Mouse (Mus musculus) neural tube, embryonic 14.5 days (tissue): Measurements from ENCODE around the gene Adam19. TPM values are rescaled to one million over a fixed set of nuclear protein-coding genes. Genes with fewer than 3 reads are reported as not detected.

Experiments
- ATAC-seq: fragments of 200-750 bp; cut with Nextera tagmentation; 2 replicates; pipeline ENCODE4 v1.8.0; 2017; ENCODE audit warnings: low read depth, mild to moderate bottlenecking, moderate TSS enrichment, moderate library complexity
- H3K27ac ChIP-seq: fragments of 300-500 bp; sonication (generic); 2 replicates; pipeline ENCODE4 v1.5.1; 2014; ENCODE audit warnings: low read depth, mild to moderate bottlenecking, control low read depth, low read length, moderate library complexity, mixed read lengths
- H3K27me3 ChIP-seq: fragments of 300-500 bp; sonication (generic); 2 replicates; pipeline ENCODE4 v1.6.1; 2014; ENCODE audit warnings: low read length; ENCODE audit not compliant: control insufficient read depth, insufficient read depth
- H3K36me3 ChIP-seq: fragments of 300-500 bp; sonication (generic); 2 replicates; pipeline ENCODE4 v1.6.1; 2014; ENCODE audit warnings: low read length, mixed read lengths; ENCODE audit not compliant: control insufficient read depth, insufficient read depth
- H3K4me1 ChIP-seq: fragments of 300-500 bp; sonication (generic); 2 replicates; pipeline ENCODE4 v1.6.1; 2014; ENCODE audit warnings: low read length; ENCODE audit not compliant: control insufficient read depth, insufficient read depth
- H3K4me2 ChIP-seq: fragments of 300-500 bp; sonication (generic); 2 replicates; pipeline ENCODE4 v1.6.1; 2014; ENCODE audit warnings: mild to moderate bottlenecking, low read depth, low read length, control low read depth
- H3K4me3 ChIP-seq: fragments of 300-500 bp; sonication (generic); 2 replicates; pipeline ENCODE4 v1.5.1; 2014; ENCODE audit warnings: low read depth, low read length, control low read depth, mixed read lengths
- H3K9ac ChIP-seq: fragments of 300-500 bp; sonication (generic); replicated peaks from 2 replicates; pipeline ENCODE4 v1.6.1; 2014; ENCODE audit warnings: low read depth, mild to moderate bottlenecking, control low read depth, low read length, mixed read lengths
- H3K9me3 ChIP-seq: fragments of 300-500 bp; sonication (generic); 2 replicates; pipeline ENCODE4 v1.6.1; 2016; ENCODE audit warnings: low read length; ENCODE audit not compliant: control insufficient read depth
- WGBS: fragments of 180-500 bp; shearing (Covaris S2); extraction: QIAGEN DNeasy Blood & Tissue Kit; methylation state at CpG from one replicate; pipeline ENCODE4 v1.1.7; 2014; 5-methylcytosine and 5-hydroxymethylcytosine counted together
- polyA plus RNA-seq: library from polyadenylated mRNA; unstranded; fragments of >200 nt; fragmentation: Nextera tagmentation; extraction: Ambion mirVana; gene quantifications from 2 replicates; pipeline ENCODE4 v1.2.1, GENCODE M21; 2014

Adam19 gene
- polyA plus RNA-seq, 1 experiment from 2014 or later: 13.8 TPM

GRCm38 (mm10) chr11:46076442-46077158 lies 20.8 kb downstream of the Adam19 start:
- no peak overlapping the region for H3K27ac ChIP-seq
- no peak overlapping the region for H3K9ac ChIP-seq
- no peaks in the 10 kb centered on the region; the same call in 1 of the 2 replicates for H3K4me1 ChIP-seq
- H3K27me3 ChIP-seq: no peaks in the 10 kb centered on the region
- H3K4me3 ChIP-seq: no peak overlapping the region
- WGBS: 93% methylated on average over 11 of the region's 11 CpGs
- H3K4me2 ChIP-seq: no peak overlapping the region
- H3K36me3 ChIP-seq: no peaks in the 10 kb centered on the region; the same call in 1 of the 2 replicates
- H3K9me3 ChIP-seq: no peaks in the 10 kb centered on the region
- ATAC-seq: no peak

GRCm38 (mm10) chr11:46077304-46077703 lies 21.5 kb downstream of the Adam19 start:
- no peak overlapping the region for H3K27ac ChIP-seq
- 90% methylated on average over 5 of the region's 5 CpGs for WGBS
- no peaks in the 10 kb centered on the region; the same call in 1 of the 2 replicates for H3K4me1 ChIP-seq
- ATAC-seq: no peak
- H3K4me2 ChIP-seq: no peak overlapping the region
- H3K27me3 ChIP-seq: no peaks in the 10 kb centered on the region
- no peaks in the 10 kb centered on the region; the same call in 1 of the 2 replicates for H3K36me3 ChIP-seq
- H3K9me3 ChIP-seq: no peaks in the 10 kb centered on the region
- no peak overlapping the region for H3K9ac ChIP-seq
- H3K4me3 ChIP-seq: no peak overlapping the region

- ATAC-seq: no peak
- H3K9me3 ChIP-seq: no peaks in the 10 kb centered on the region
- no peak overlapping the region for H3K4me3 ChIP-seq
- no peaks in the 10 kb centered on the region for H3K27me3 ChIP-seq
- 94% methylated on average over 7 of the region's 7 CpGs for WGBS
- no peak overlapping the region for H3K4me2 ChIP-seq
- no peak overlapping the region for H3K27ac ChIP-seq
- no peak overlapping the region for H3K9ac ChIP-seq
- H3K4me1 ChIP-seq: no peaks in the 10 kb centered on the region; the same call in 1 of the 2 replicates
- no peaks in the 10 kb centered on the region; the same call in 1 of the 2 replicates for H3K36me3 ChIP-seq
Observed at GRCm38 (mm10) chr11:46077732-46078375, 22.1 kb downstream of the Adam19 start.

DNA sequence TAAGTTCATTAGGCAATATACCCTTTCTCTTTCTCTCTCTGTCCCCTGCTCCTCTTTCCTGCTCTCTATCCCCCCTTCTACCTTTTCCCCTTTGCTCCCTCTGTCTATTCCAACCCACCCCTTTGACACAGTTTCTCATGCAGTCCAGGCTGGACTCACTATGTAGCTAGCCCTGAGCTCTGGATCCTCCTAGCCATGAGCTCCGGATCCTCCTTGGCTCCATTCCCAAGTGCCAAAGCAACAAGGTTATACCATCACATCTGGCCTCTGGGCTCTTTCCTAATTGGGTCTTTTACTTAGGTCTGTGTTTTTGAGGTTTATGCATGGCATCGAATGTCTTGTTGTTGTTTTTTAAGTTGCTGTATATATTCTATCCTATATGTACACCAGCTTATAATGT lies 25.3 kb downstream of the Adam19 start:
- Histone ChIP-seq H3K4me1 (no peaks in the 10 kb centered on the region), H3K9ac (no peak overlapping the region), H3K27ac (no peak overlapping the region), H3K4me2 (no peak overlapping the region), H3K36me3 (no peaks in the 10 kb centered on the region; the same call in 1 of the 2 replicates), H3K9me3 (no peaks in the 10 kb centered on the region), H3K4me3 (no peak overlapping the region), H3K27me3 (no peaks in the 10 kb centered on the region)
- ATAC-seq: no peak
- WGBS: 86% methylated on average over 2 of the region's 2 CpGs

GRCm38 (mm10) chr11:46083405-46083804 lies 27.6 kb downstream of the Adam19 start:
- Histone ChIP-seq H3K4me1 (no peaks in the 10 kb centered on the region), H3K36me3 (no peaks in the 10 kb centered on the region; the same call in 1 of the 2 replicates), H3K27me3 (no peaks in the 10 kb centered on the region), H3K27ac (no peak overlapping the region), H3K9me3 (no peaks in the 10 kb centered on the region), H3K4me2 (no peak overlapping the region), H3K4me3 (no peak overlapping the region), H3K9ac (no peak overlapping the region)
- ATAC-seq: no peak
- WGBS: 78% methylated on average over 3 of the region's 3 CpGs

GRCm38 (mm10) chr11:46083835-46084444 lies 28.1 kb downstream of the Adam19 start:
- 92% methylated on average over 11 of the region's 11 CpGs for WGBS
- Histone ChIP-seq H3K27me3 (no peaks in the 10 kb centered on the region), H3K36me3 (no peaks in the 10 kb centered on the region), H3K4me3 (no peak overlapping the region), H3K4me2 (no peak overlapping the region), H3K27ac (no peak overlapping the region), H3K9ac (no peak overlapping the region), H3K9me3 (no peaks in the 10 kb centered on the region), H3K4me1 (no peaks in the 10 kb centered on the region)
- ATAC-seq: no peak

DNA sequence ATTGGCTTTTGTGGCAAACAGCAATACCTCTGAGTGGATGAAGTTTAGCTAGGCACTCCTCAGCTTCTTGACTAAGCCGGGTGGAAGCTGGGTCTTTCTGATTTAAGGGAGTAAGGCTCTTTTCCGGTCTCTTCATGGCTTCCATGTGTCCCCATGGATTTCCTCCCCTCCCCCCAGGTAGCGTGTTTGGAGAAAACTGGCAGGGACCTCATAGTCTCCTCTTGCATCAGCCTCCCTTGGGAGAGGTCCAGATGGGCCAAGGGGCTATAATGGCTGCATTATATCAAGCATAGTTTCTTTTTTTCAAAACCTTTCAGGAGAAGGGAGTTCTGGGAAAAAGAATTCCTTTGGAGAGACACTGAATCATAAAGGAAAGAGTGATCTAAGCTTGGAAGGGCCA lies 28.8 kb downstream of the Adam19 start:
- Histone ChIP-seq H3K9me3 (no peaks in the 10 kb centered on the region), H3K9ac (no peak overlapping the region), H3K27me3 (no peaks in the 10 kb centered on the region), H3K27ac (no peak overlapping the region), H3K4me2 (no peak overlapping the region), H3K4me1 (no peaks in the 10 kb centered on the region), H3K4me3 (no peak overlapping the region), H3K36me3 (no peaks in the 10 kb centered on the region)
- WGBS: 75% methylated on average over 3 of the region's 3 CpGs
- no peak for ATAC-seq

GRCm38 (mm10) chr11:46085398-46086163 lies 29.8 kb downstream of the Adam19 start:
- 0 out of 2 replicates have a peak, but pooled peaks cover 1% of the 10 kb centered on the region for H3K4me1 ChIP-seq
- no peak for ATAC-seq
- no peaks in the 10 kb centered on the region for H3K36me3 ChIP-seq
- no peaks in the 10 kb centered on the region for H3K27me3 ChIP-seq
- H3K9ac ChIP-seq: no peak overlapping the region
- no peak overlapping the region for H3K4me2 ChIP-seq
- H3K4me3 ChIP-seq: no peak overlapping the region
- 95% methylated on average over 10 of the region's 10 CpGs for WGBS
- no peak overlapping the region for H3K27ac ChIP-seq
- no peaks in the 10 kb centered on the region for H3K9me3 ChIP-seq
